Mouse (Mus musculus): ENCODE data around the gene Fn3k. TPM values are rescaled to one million over a fixed set of nuclear protein-coding genes. Genes with fewer than 3 reads are reported as not detected.
A peak's percentile ranks its signal among the peaks of the same experiment; 100 is the strongest.

The Fn3k gene
- polyA plus RNA-seq, 1 experiment from 2014 or later = 6.0 TPM

GRCm38 (mm10) chr11:121417971-121418370 lies 16.7 kb upstream of the Fn3k start:
- Histone ChIP-seq H3K4me3 (ENCODE audit: low read depth, low read length) (no peak overlapping the region), H3K9ac (ENCODE audit: low read depth, low read length) (no peak overlapping the region), H3K36me3 (ENCODE audit: control insufficient read depth, insufficient read depth, low read length) (no peaks in the 10 kb centered on the region), H3K4me1 (ENCODE audit: control insufficient read depth, insufficient read depth, low read length) (peaks cover 12% of the 10 kb centered on the region), H3K27ac (ENCODE audit: low read length) (no peak overlapping the region), H3K4me2 (ENCODE audit: low read length) (no peak overlapping the region), H3K27me3 (ENCODE audit: control insufficient read depth, insufficient read depth, low read depth, low read length) (no peaks in the 10 kb centered on the region), H3K9me3 (replicated peaks; ENCODE audit: control insufficient read depth, low read length, poor library complexity, severe bottlenecking) (no peaks in the 10 kb centered on the region)
- no peak for ATAC-seq
- 90% methylated on average over 5 of the region's 5 CpGs for WGBS

GRCm38 (mm10) chr11:121418932-121419331 lies 15.8 kb upstream of the Fn3k start:
- no peak overlapping the region for H3K4me3 ChIP-seq (ENCODE audit: low read depth, low read length)
- no peak overlapping the region for H3K9ac ChIP-seq (ENCODE audit: low read depth, low read length)
- no peaks in the 10 kb centered on the region for H3K36me3 ChIP-seq (ENCODE audit: control insufficient read depth, insufficient read depth, low read length)
- WGBS = 44% methylated on average over 2 of the region's 2 CpGs
- no peaks in the 10 kb centered on the region for H3K27me3 ChIP-seq (ENCODE audit: control insufficient read depth, insufficient read depth, low read depth, low read length)
- H3K9me3 ChIP-seq (replicated peaks; ENCODE audit: control insufficient read depth, low read length, poor library complexity, severe bottlenecking) = no peaks in the 10 kb centered on the region
- H3K27ac ChIP-seq (ENCODE audit: low read length) = no peak overlapping the region
- H3K4me2 ChIP-seq (ENCODE audit: low read length) = no peak overlapping the region
- no peak for ATAC-seq
- peaks cover 12% of the 10 kb centered on the region for H3K4me1 ChIP-seq (ENCODE audit: control insufficient read depth, insufficient read depth, low read length)

DNA sequence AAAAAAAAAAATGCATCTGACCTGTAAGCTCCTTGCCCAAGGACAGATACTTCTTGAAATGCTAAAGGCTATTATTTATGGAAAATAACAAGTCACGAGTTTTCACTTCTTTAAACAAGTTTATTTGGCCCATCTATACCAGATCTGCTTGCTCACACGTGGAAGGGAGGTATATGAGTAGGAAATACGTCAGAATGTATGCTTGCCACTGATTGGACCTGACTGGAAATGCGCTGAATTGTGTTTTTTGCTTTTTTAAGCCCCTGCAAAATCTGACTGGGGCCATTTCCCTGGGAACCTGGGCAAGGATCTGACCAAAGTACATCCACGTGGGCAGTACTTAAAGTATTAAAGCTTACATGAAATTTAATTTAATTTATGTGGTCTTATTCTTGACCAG lies 14.3 kb upstream of the Fn3k start:
- Histone ChIP-seq H3K9ac (ENCODE audit: low read depth, low read length) (peak overlapping the region; percentile 67; the same call in 1 of the 2 replicates), H3K36me3 (ENCODE audit: control insufficient read depth, insufficient read depth, low read length) (no peaks in the 10 kb centered on the region), H3K27ac (ENCODE audit: low read length) (no peak overlapping the region), H3K4me1 (ENCODE audit: control insufficient read depth, insufficient read depth, low read length) (peaks cover 12% of the 10 kb centered on the region), H3K4me2 (ENCODE audit: low read length) (peak overlapping the region; percentile 81), H3K27me3 (ENCODE audit: control insufficient read depth, insufficient read depth, low read depth, low read length) (no peaks in the 10 kb centered on the region), H3K4me3 (ENCODE audit: low read depth, low read length) (peak overlapping the region; percentile 79; the same call in 1 of the 2 replicates), H3K9me3 (replicated peaks; ENCODE audit: control insufficient read depth, low read length, poor library complexity, severe bottlenecking) (no peaks in the 10 kb centered on the region)
- 57% methylated on average over 5 of the region's 5 CpGs for WGBS
- no peak for ATAC-seq

- WGBS = under 1% methylated on average over 25 of the region's 28 CpGs
- Histone ChIP-seq H3K27me3 (ENCODE audit: control insufficient read depth, insufficient read depth, low read depth, low read length) (no peaks in the 10 kb centered on the region), H3K4me3 (ENCODE audit: low read depth, low read length) (peak within 1 kb of the TSS; percentile 79), H3K36me3 (ENCODE audit: control insufficient read depth, insufficient read depth, low read length) (no peaks in the 10 kb centered on the region), H3K27ac (ENCODE audit: low read length) (peak within 1 kb of the TSS; percentile 70; the same call in 1 of the 2 replicates), H3K9ac (ENCODE audit: low read depth, low read length) (peak within 1 kb of the TSS; percentile 76), H3K9me3 (replicated peaks; ENCODE audit: control insufficient read depth, low read length, poor library complexity, severe bottlenecking) (no peaks in the 10 kb centered on the region), H3K4me2 (ENCODE audit: low read length) (peak within 1 kb of the TSS; percentile 81), H3K4me1 (ENCODE audit: control insufficient read depth, insufficient read depth, low read length) (peaks cover 12% of the 10 kb centered on the region)
- peak; percentile 99 for ATAC-seq
Observed at GRCm38 (mm10) chr11:121420830-121421552, 13.7 kb upstream of the Fn3k start, which contains the start of gene Fn3krp. Gene Fn3krp, plus strand, starts transcription at chr11:121421401.

DNA sequence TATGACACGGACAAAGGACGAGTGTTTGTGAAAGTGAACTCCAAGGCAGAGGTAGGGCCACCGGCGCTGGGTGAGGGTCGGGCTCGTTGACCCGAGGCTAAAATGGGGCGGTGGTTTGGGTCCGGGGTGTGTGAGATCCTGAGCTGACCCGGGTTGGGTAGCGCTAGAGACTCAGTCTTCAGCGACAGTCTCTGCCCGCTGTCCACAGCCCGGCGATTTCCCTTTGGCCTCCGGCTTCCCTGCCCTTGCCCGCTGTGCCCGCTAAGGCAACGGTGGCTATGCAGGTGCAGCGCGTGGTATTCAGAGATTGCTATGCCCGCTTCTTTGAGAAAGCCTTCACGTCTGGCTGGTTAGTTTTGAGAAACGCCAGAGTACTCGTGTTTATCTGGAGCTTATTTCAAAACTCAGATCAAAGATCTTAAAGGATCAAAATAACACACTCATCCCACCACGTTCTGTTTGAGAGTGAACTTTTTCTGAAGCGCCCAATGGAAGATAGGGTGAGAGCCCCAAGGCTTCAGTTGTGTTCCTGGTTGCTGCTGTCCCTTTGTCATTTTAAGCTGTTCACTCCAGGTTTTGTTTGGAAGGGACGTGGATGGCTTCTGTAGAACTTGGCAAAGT lies 13.1 kb upstream of the Fn3k start:
- Histone ChIP-seq H3K9ac (ENCODE audit: low read depth, low read length) (peak overlapping the region; percentile 76), H3K27me3 (ENCODE audit: control insufficient read depth, insufficient read depth, low read depth, low read length) (no peaks in the 10 kb centered on the region), H3K9me3 (replicated peaks; ENCODE audit: control insufficient read depth, low read length, poor library complexity, severe bottlenecking) (no peaks in the 10 kb centered on the region), H3K4me1 (ENCODE audit: control insufficient read depth, insufficient read depth, low read length) (peaks cover 12% of the 10 kb centered on the region), H3K27ac (ENCODE audit: low read length) (0 out of 2 replicates have a peak overlapping the region, but pooled peaks have one; percentile 54), H3K36me3 (ENCODE audit: control insufficient read depth, insufficient read depth, low read length) (no peaks in the 10 kb centered on the region), H3K4me3 (ENCODE audit: low read depth, low read length) (peak overlapping the region; percentile 79), H3K4me2 (ENCODE audit: low read length) (peak overlapping the region; percentile 81)
- under 1% methylated on average over 28 of the region's 28 CpGs for WGBS
- no peak; the same call in none of the 2 replicates for ATAC-seq

DNA sequence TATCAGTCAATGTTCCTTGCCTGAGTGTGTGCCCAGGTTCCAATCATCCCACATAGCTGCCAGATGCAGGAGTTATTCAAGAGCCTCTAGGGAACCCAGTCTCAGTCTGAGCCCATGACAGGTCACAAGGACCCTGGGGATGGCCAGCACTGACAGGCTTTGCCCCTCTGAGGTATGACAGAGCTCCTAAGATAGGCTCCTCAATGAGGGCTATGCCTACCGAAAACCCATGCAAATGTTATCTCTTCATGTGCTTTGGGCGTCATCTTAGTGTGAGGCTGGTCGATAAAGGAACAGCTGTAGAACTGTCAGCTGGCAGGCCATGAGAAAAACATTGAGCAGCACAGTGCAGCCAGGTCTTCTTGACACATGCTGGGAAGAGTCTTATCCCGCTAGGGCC lies 1.3 kb upstream of the Fn3k start:
- ATAC-seq = no peak
- Histone ChIP-seq H3K9ac (ENCODE audit: low read depth, low read length) (no peak overlapping the region), H3K4me1 (ENCODE audit: control insufficient read depth, insufficient read depth, low read length) (peaks cover 8% of the 10 kb centered on the region), H3K9me3 (replicated peaks; ENCODE audit: control insufficient read depth, low read length, poor library complexity, severe bottlenecking) (no peaks in the 10 kb centered on the region), H3K27ac (ENCODE audit: low read length) (no peak overlapping the region), H3K27me3 (ENCODE audit: control insufficient read depth, insufficient read depth, low read depth, low read length) (no peaks in the 10 kb centered on the region), H3K36me3 (ENCODE audit: control insufficient read depth, insufficient read depth, low read length) (peaks cover 6% of the 10 kb centered on the region; the same call in 1 of the 2 replicates), H3K4me3 (ENCODE audit: low read depth, low read length) (no peak overlapping the region), H3K4me2 (ENCODE audit: low read length) (no peak overlapping the region)
- 85% methylated on average over 4 of the region's 4 CpGs for WGBS

- no peak overlapping the region for H3K27ac ChIP-seq (ENCODE audit: low read length)
- H3K9me3 ChIP-seq (replicated peaks; ENCODE audit: control insufficient read depth, low read length, poor library complexity, severe bottlenecking) = no peaks in the 10 kb centered on the region
- H3K9ac ChIP-seq (ENCODE audit: low read depth, low read length) = no peak overlapping the region
- 86% methylated on average over 5 of the region's 5 CpGs for WGBS
- no peak for ATAC-seq
- H3K36me3 ChIP-seq (ENCODE audit: control insufficient read depth, insufficient read depth, low read length) = no peaks in the 10 kb centered on the region
- peaks cover 8% of the 10 kb centered on the region for H3K4me1 ChIP-seq (ENCODE audit: control insufficient read depth, insufficient read depth, low read length)
- no peak overlapping the region for H3K4me2 ChIP-seq (ENCODE audit: low read length)
- no peaks in the 10 kb centered on the region for H3K27me3 ChIP-seq (ENCODE audit: control insufficient read depth, insufficient read depth, low read depth, low read length)
- H3K4me3 ChIP-seq (ENCODE audit: low read depth, low read length) = no peak overlapping the region
Observed at GRCm38 (mm10) chr11:121437236-121437635, 2.5 kb downstream of the Fn3k start.

- no peak overlapping the region for H3K4me2 ChIP-seq (ENCODE audit: low read length)
- ATAC-seq = no peak
- H3K4me3 ChIP-seq (ENCODE audit: low read depth, low read length) = no peak overlapping the region
- H3K4me1 ChIP-seq (ENCODE audit: control insufficient read depth, insufficient read depth, low read length) = no peaks in the 10 kb centered on the region
- no peaks in the 10 kb centered on the region for H3K9me3 ChIP-seq (replicated peaks; ENCODE audit: control insufficient read depth, low read length, poor library complexity, severe bottlenecking)
- WGBS = 67% methylated on average over 5 of the region's 5 CpGs
- H3K36me3 ChIP-seq (ENCODE audit: control insufficient read depth, insufficient read depth, low read length) = no peaks in the 10 kb centered on the region
- H3K27me3 ChIP-seq (ENCODE audit: control insufficient read depth, insufficient read depth, low read depth, low read length) = no peaks in the 10 kb centered on the region
- H3K9ac ChIP-seq (ENCODE audit: low read depth, low read length) = no peak overlapping the region
- no peak overlapping the region for H3K27ac ChIP-seq (ENCODE audit: low read length)
Observed at GRCm38 (mm10) chr11:121439686-121440292, 5.1 kb downstream of the Fn3k start.

GRCm38 (mm10) chr11:121441653-121442052 lies 6.9 kb downstream of the Fn3k start:
- H3K4me1 ChIP-seq (ENCODE audit: control insufficient read depth, insufficient read depth, low read length) = no peaks in the 10 kb centered on the region
- no peaks in the 10 kb centered on the region for H3K9me3 ChIP-seq (replicated peaks; ENCODE audit: control insufficient read depth, low read length, poor library complexity, severe bottlenecking)
- no peak for ATAC-seq
- no peak overlapping the region for H3K27ac ChIP-seq (ENCODE audit: low read length)
- 87% methylated on average over 4 of the region's 4 CpGs for whole genome bisulfite sequencing
- no peak overlapping the region for H3K4me3 ChIP-seq (ENCODE audit: low read depth, low read length)
- no peaks in the 10 kb centered on the region for H3K27me3 ChIP-seq (ENCODE audit: control insufficient read depth, insufficient read depth, low read depth, low read length)
- no peak overlapping the region for H3K9ac ChIP-seq (ENCODE audit: low read depth, low read length)
- no peaks in the 10 kb centered on the region for H3K36me3 ChIP-seq (ENCODE audit: control insufficient read depth, insufficient read depth, low read length)
- no peak overlapping the region for H3K4me2 ChIP-seq (ENCODE audit: low read length)

All from midbrain, embryonic 16.5 days (tissue).